Mouse (Mus musculus): Measurements from ENCODE around the gene Ube3c. TPM values are rescaled to one million over a fixed set of nuclear protein-coding genes. Genes with fewer than 3 reads are reported as not detected.
"Not testable (repeated sequence)": the region's sequence is repeated elsewhere in the genome, so short reads cannot be mapped to it uniquely, and the experiment has no call there.

Ube3c gene
- polyA plus RNA-seq (2015; fragmentation: Nextera tagmentation; extraction: Ambion mirVana): 24.4 and 27.1 TPM in 2 replicates

- Histone ChIP-seq H3K27ac (peak within 1 kb of the TSS; percentile 96), H3K36me3 (0 out of 2 replicates have a peak, but pooled peaks cover 2% of the 10 kb centered on the region), H3K4me3 (replicated peaks) (peak within 1 kb of the TSS; percentile 76), H3K27me3 (0 out of 2 replicates have a peak, but pooled peaks cover 3% of the 10 kb centered on the region), H3K4me1 (replicated peaks) (peaks cover 32% of the 10 kb centered on the region), H3K4me2 (replicated peaks) (peak within 1 kb of the TSS; percentile 94), H3K9ac (replicated peaks) (peak within 1 kb of the TSS; percentile 80), H3K9me3 (no peaks in the 10 kb centered on the region)
- ATAC-seq: peak; percentile 97
- WGBS: under 1% methylated on average over 72 of the region's 72 CpGs
Observed at GRCm38 (mm10) chr5:29568848-29569377, at the start of gene Ube3c. Gene Ube3c (plus strand): TSS chr5:29569242.

- no peak overlapping the region for H3K9ac ChIP-seq (replicated peaks)
- WGBS: 89% methylated on average over 5 of the region's 5 CpGs
- H3K4me3 ChIP-seq (replicated peaks): no peak overlapping the region
- ATAC-seq: no peak
- no peaks in the 10 kb centered on the region for H3K36me3 ChIP-seq
- H3K27ac ChIP-seq: no peak overlapping the region
- H3K9me3 ChIP-seq: no peaks in the 10 kb centered on the region
- H3K4me2 ChIP-seq (replicated peaks): no peak overlapping the region
- 0 out of 2 replicates have a peak, but pooled peaks cover 3% of the 10 kb centered on the region for H3K27me3 ChIP-seq
- no peaks in the 10 kb centered on the region for H3K4me1 ChIP-seq (replicated peaks)
Observed at GRCm38 (mm10) chr5:29560111-29560510, 8.9 kb upstream of the Ube3c start.

DNA sequence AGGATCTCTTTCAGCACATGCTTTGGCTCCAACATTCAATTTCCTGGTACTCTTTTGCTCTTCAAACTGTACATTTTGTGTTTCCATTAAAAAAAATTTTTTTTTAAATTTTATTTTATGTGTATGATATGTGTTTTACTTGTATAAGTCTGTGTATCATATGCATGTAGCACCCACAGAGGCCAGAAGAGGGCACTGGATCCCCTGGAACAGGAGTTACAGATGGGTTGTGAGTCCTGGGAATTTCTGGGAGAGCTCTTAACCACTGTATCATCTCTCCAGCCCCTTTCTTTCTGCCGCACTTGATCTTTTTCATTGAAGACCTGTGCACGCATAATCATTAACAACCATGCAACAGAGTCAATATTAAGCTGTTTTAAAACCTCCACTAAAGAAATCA, 8.4 kb upstream of the Ube3c start:
- Histone ChIP-seq H3K36me3 (no peaks in the 10 kb centered on the region), H3K4me3 (replicated peaks) (no peak overlapping the region), H3K4me1 (replicated peaks) (no peaks in the 10 kb centered on the region), H3K4me2 (replicated peaks) (no peak overlapping the region), H3K27me3 (0 out of 2 replicates have a peak, but pooled peaks cover 3% of the 10 kb centered on the region), H3K27ac (no peak overlapping the region), H3K9me3 (no peaks in the 10 kb centered on the region), H3K9ac (replicated peaks) (no peak overlapping the region)
- WGBS: 88% methylated on average over 2 of the region's 2 CpGs
- ATAC-seq: no peak

DNA sequence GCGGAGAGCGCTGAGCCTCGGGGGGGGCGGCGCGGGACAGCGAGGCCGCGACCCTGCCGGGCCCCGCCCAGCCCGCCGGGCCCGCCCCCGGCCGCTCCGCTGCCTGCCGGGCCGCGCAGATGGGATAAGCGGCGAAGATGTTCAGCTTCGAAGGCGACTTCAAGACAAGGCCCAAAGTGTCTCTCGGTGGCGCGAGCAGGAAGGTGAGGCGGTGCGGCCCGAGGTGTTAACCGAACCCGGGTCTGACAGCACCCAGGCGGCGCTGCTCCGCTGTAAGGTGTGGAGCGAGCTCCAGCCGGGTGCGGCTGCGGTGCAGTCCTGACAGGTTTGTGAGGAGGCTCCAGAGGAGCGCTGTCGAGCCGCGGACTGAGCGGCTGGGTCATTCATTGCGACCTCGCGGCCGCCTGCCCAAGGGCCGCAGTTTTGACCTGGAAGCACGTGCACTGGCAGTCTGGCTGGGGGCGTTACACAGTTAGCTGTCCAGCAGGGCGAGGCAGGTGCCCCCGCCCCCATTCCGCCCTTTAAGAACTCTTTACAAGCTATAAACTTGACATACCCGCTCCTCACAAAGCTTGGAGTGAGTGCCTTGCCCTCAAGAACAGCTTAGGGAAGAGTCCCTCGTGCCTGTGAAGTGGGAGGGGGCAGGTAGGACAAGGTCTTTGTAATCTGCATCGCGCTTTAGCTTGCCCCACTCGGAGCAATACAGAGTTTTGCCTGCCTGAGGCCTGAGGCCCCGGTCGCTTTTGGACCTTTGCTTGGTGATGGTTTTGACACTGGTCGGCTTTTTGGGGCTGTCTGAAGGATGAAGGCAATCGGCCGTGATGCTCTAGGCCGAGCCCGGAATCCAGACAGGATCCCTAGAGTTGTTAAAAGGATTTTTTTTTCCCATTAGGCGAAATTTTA, 587 bp downstream of the Ube3c start:
- Histone ChIP-seq H3K4me2 (replicated peaks) (peak overlapping the region; percentile 94), H3K9ac (replicated peaks) (peak overlapping the region; percentile 80), H3K4me3 (replicated peaks) (peak overlapping the region; percentile 76), H3K9me3 (no peaks in the 10 kb centered on the region), H3K4me1 (replicated peaks) (peaks cover 34% of the 10 kb centered on the region), H3K27me3 (0 out of 2 replicates have a peak, but pooled peaks cover 3% of the 10 kb centered on the region), H3K27ac (peak overlapping the region; percentile 96), H3K36me3 (0 out of 2 replicates have a peak, but pooled peaks cover 2% of the 10 kb centered on the region)
- 2% methylated on average over 60 of the region's 67 CpGs for WGBS
- peak; percentile 80 for ATAC-seq

- not testable (repeated sequence) for H3K4me3 ChIP-seq (replicated peaks); H3K27ac ChIP-seq; ATAC-seq; H3K9me3 ChIP-seq; H3K27me3 ChIP-seq; H3K36me3 ChIP-seq; H3K4me2 ChIP-seq (replicated peaks); H3K9ac ChIP-seq (replicated peaks)
- 89% methylated on average over 11 of the region's 11 CpGs for WGBS
- H3K4me1 ChIP-seq (replicated peaks): peaks cover 39% of the 10 kb centered on the region
Observed at GRCm38 (mm10) chr5:29574286-29574685, 5.2 kb downstream of the Ube3c start.

DNA sequence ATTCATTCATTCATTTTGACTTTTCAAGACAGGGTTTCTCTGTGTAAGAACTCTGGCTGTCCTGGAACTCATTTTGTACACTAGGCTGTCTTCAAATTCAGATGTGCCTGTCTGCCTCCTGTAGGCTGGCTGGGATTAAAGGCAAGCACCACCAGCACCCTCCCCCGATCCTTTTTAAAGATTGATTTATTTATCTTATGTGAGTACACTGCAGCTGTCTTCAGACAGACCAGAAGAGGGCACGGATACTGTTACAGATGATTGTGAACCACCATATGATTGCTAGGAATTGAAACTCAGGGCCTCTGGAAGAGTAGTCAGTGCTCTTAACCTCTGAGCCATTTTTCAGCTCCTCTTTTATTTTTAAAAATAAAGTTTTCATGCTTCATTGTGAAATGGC, 6.0 kb downstream of the Ube3c start:
- Histone ChIP-seq H3K4me2 (replicated peaks) (no peak overlapping the region), H3K9me3 (no peaks in the 10 kb centered on the region), H3K9ac (replicated peaks) (no peak overlapping the region), H3K4me1 (replicated peaks) (peaks cover 36% of the 10 kb centered on the region), H3K27me3 (no peaks in the 10 kb centered on the region), H3K27ac (no peak overlapping the region), H3K36me3 (0 out of 2 replicates have a peak, but pooled peaks cover 2% of the 10 kb centered on the region), H3K4me3 (replicated peaks) (no peak overlapping the region)
- 94% methylated on average over 2 of the region's 2 CpGs for WGBS
- ATAC-seq: no peak

DNA sequence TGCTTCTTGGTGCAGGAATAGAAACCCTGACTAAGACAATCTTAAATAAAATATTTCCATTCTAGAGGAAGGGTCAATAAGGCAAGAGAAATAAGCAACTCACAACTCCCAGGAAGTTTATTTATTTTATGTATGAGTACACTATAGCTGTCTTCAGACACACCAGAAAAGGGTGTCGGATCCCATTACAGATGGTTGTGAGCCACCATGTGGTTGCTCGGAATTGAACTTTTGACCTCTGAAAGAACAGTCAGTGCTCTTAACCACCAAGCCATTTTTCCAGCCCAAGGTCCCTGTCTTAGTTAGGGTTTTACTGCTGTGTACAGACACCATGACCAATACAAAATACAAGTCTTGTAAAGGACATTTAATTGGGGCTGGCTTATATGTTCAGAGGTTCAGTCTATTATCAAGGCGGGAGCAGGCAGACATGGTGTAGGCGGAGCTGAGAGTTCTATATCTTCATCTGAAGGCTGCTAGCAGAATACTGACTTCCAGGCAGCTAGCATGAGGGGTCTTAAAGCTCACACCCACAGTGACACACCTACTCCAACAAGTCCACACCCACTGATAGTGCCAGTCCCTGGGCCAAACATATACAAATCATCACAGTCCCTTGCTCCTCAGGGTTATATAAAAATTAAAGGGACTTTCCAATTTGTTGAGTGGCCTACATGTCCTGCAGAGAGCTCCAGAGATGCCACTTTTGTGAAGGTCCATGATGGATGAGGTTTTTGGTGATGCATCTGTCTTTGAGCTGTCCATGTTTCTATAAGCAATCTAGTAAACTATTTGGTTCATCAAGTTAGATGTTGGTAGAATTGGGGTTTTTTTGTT, 9.0 kb downstream of the Ube3c start:
- Histone ChIP-seq H3K36me3 (peaks cover 9% of the 10 kb centered on the region; the same call in 1 of the 2 replicates), H3K27ac (no peak overlapping the region), H3K27me3 (no peaks in the 10 kb centered on the region), H3K9me3 (no peaks in the 10 kb centered on the region), H3K9ac (replicated peaks) (no peak overlapping the region), H3K4me1 (replicated peaks) (peaks cover 8% of the 10 kb centered on the region), H3K4me3 (replicated peaks) (no peak overlapping the region), H3K4me2 (replicated peaks) (no peak overlapping the region)
- ATAC-seq: no peak
- WGBS: 92% methylated on average over 4 of the region's 4 CpGs

- H3K27ac ChIP-seq: peak overlapping the region; percentile 0; the same call in 1 of the 2 replicates
- no peak for ATAC-seq
Observed at GRCm38 (mm10) chr5:29583880-29584595, 15.0 kb downstream of the Ube3c start.

DNA sequence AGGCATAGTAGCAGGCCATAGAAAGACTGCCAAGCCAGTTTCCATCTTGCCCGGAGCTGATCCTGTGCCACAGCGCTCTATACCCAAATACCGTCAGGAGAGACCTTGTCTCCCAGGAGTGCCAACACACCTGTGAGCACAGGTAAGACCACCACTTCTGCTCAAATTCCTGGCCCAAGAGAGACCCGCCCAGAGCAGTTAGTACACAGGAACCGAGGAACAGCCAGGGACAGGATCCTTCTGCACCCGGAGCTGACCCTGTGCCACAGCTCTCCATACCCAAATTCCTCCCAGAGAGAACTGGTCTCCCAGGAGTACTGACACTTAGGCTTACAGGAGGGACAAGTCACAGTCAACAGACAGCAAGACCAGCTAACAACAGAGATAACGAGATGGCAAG, 23.1 kb downstream of the Ube3c start:
- not testable (repeated sequence) for H3K27me3 ChIP-seq; H3K9ac ChIP-seq (replicated peaks); H3K9me3 ChIP-seq; H3K4me1 ChIP-seq (replicated peaks); ATAC-seq; H3K4me3 ChIP-seq (replicated peaks); H3K27ac ChIP-seq; H3K4me2 ChIP-seq (replicated peaks)
- 96% methylated on average over 7 of the region's 7 CpGs for WGBS
- peaks cover 78% of the 10 kb centered on the region for H3K36me3 ChIP-seq

More at GRCm38 (mm10) chr5:29583880-29584595, 15.0 kb downstream of the Ube3c start:
- Histone ChIP-seq H3K9ac (replicated peaks) (no peak overlapping the region), H3K36me3 (peaks cover 17% of the 10 kb centered on the region), H3K4me1 (replicated peaks) (0 out of 2 replicates have a peak, but pooled peaks cover 6% of the 10 kb centered on the region), H3K9me3 (no peaks in the 10 kb centered on the region), H3K4me2 (replicated peaks) (no peak overlapping the region), H3K4me3 (replicated peaks) (no peak overlapping the region), H3K27me3 (no peaks in the 10 kb centered on the region)
- 92% methylated on average over 2 of the region's 2 CpGs for WGBS

- WGBS: 74% methylated on average over 2 of the region's 2 CpGs
- no peak overlapping the region for H3K4me3 ChIP-seq (replicated peaks)
- no peak for ATAC-seq
Observed at GRCm38 (mm10) chr5:29606546-29606945, 37.5 kb downstream of the Ube3c start.

DNA sequence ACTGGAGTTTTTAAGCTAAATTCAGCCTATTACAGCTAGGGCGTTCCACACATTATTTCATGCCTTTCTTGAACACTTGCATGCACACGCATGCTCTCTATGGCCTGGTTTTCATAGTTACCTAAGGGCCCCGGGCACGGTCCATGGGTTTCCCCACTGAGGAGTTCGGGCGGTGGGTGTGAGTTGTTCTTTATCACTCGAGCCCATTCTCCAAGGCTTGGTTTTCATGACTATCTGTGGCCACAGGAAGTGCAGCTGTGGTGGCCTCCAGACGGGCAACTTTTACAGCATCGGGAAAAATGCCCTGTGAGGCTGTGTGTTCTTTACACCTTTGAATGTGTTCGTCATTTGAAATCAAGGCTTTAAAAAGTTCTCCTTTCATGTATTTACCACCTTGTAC, 56.6 kb downstream of the Ube3c start:
- Histone ChIP-seq H3K27me3 (no peaks in the 10 kb centered on the region), H3K36me3 (peaks cover 51% of the 10 kb centered on the region), H3K9ac (replicated peaks) (no peak overlapping the region), H3K4me2 (replicated peaks) (no peak overlapping the region), H3K4me1 (replicated peaks) (no peaks in the 10 kb centered on the region), H3K4me3 (replicated peaks) (no peak overlapping the region), H3K27ac (no peak overlapping the region), H3K9me3 (no peaks in the 10 kb centered on the region)
- ATAC-seq: no peak
- WGBS: 93% methylated on average over 10 of the region's 10 CpGs

More at GRCm38 (mm10) chr5:29606546-29606945, 37.5 kb downstream of the Ube3c start:
- Histone ChIP-seq H3K4me1 (replicated peaks) (no peaks in the 10 kb centered on the region), H3K36me3 (peaks cover 72% of the 10 kb centered on the region), H3K9ac (replicated peaks) (no peak overlapping the region), H3K4me2 (replicated peaks) (no peak overlapping the region), H3K9me3 (no peaks in the 10 kb centered on the region), H3K27ac (no peak overlapping the region), H3K27me3 (no peaks in the 10 kb centered on the region)

Measured in midbrain, embryonic 13.5 days (tissue).